Mouse (Mus musculus) C2C12 (cell line): ENCODE results near the gene Gm21970. TPM values are rescaled to one million over a fixed set of nuclear protein-coding genes. Genes with fewer than 3 reads are reported as not detected.

Experiments
- H3K27me3 ChIP-seq: one replicate; pipeline ENCODE4 v1.6.1; 2011; ENCODE audit not compliant: control insufficient read depth, insufficient read depth, insufficient read length
- H3K36me3 ChIP-seq: one replicate; pipeline ENCODE4 v1.6.1; 2011; ENCODE audit not compliant: control insufficient read depth, insufficient read depth
- H3K4me3 ChIP-seq: one replicate; pipeline ENCODE4 v1.5.1; 2011; ENCODE audit warnings: mild to moderate bottlenecking, control low read depth; ENCODE audit not compliant: poor library complexity, insufficient read depth, severe bottlenecking
- H3K79me2 ChIP-seq: one replicate; pipeline ENCODE4 v1.6.1; 2011; ENCODE audit not compliant: control insufficient read depth, insufficient read depth
- H3K79me3 ChIP-seq: one replicate; pipeline ENCODE4 v1.6.1; 2011; ENCODE audit warnings: low read depth, control low read depth
- H3ac ChIP-seq: one replicate; pipeline ENCODE3; 2011; ENCODE audit warnings: low read depth; ENCODE audit not compliant: control insufficient read depth, insufficient read length
- CEBPB ChIP-seq: IDR thresholded peaks from one replicate; pipeline ENCODE4 v1.6.1; 2011; ENCODE audit warnings: low read depth, mild to moderate bottlenecking, control low read depth, moderate library complexity
- CTCF ChIP-seq: IDR thresholded peaks from one replicate; pipeline ENCODE4 v1.5.1; 2011; ENCODE audit not compliant: control insufficient read depth, insufficient read depth, insufficient read length
- FOSL1 ChIP-seq: IDR thresholded peaks from one replicate; pipeline ENCODE4 v1.8.0; 2011; ENCODE audit warnings: mild to moderate bottlenecking, low read length; ENCODE audit not compliant: poor library complexity, insufficient read depth, severe bottlenecking
- MAX ChIP-seq: IDR thresholded peaks from one replicate; pipeline ENCODE4 v1.6.1; 2011; ENCODE audit warnings: mild to moderate bottlenecking, control low read depth
- MYOD1 ChIP-seq: IDR thresholded peaks from one replicate; pipeline ENCODE4 v1.6.1; 2011; ENCODE audit warnings: low read depth; ENCODE audit not compliant: control insufficient read depth, insufficient read length
- MYOG ChIP-seq: IDR thresholded peaks from one replicate; pipeline ENCODE4 v1.6.1; 2011; ENCODE audit not compliant: control insufficient read depth, insufficient read length; ENCODE audit errors: extremely low read depth
- USF1 ChIP-seq: IDR thresholded peaks from one replicate; pipeline ENCODE4 v1.6.1; 2011; ENCODE audit warnings: low read depth, mild to moderate bottlenecking, control low read depth, moderate library complexity
- polyA plus RNA-seq: library from polyadenylated mRNA; unstranded; fragments of >200 nt; fragmentation: generic; extraction: Trizol; gene quantifications from one replicate; pipeline ENCODE4 v1.2.1, GENCODE M21; 2012; ENCODE audit warnings: missing spikeins

Gm21970 gene
- polyA plus RNA-seq, 1 experiment, result not detected

DNA sequence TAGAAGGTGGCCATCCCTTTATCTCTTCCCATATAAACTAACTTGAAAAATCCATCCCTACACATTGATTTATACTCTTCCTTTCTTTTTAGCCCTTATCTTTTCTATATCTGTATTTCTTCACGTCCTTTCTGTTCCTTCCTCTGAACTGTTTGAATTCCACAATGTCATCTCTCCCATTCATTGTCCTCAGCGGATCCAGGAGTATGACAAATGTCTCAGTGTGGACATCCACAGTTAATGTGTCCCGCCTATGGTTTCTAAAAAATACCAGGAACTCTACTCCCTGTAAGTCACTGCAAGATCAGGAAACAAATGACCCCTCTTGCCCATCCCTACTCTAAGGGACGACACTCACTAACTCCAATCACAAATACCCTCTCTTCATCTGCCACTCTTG, 7.3 kb upstream of the Gm21970 start:
- Histone ChIP-seq H3K79me2 (no peaks in the 10 kb centered on the region), H3K27me3 (no peaks in the 10 kb centered on the region), H3K36me3 (peaks cover 34% of the 10 kb centered on the region), H3K79me3 (peaks cover under 1% of the 10 kb centered on the region), H3K4me3 (no peak overlapping the region), H3ac (no peak overlapping the region)
- no peak for TF ChIP-seq FOSL1
- no peak for TF ChIP-seq CEBPB
- no peak for TF ChIP-seq CTCF
- TF ChIP-seq MYOD1, result no peak
- no peak for TF ChIP-seq MYOG
- TF ChIP-seq USF1, result no peak
- TF ChIP-seq MAX, result no peak

GRCm38 (mm10) chr16:91385621-91386020, 5.9 kb upstream of the Gm21970 start:
- TF ChIP-seq CTCF (no peak), USF1 (no peak), CEBPB (no peak), MYOD1 (no peak), MYOG (no peak)
- peaks cover 35% of the 10 kb centered on the region for H3K36me3 ChIP-seq
- no peak overlapping the region for H3K4me3 ChIP-seq
- no peaks in the 10 kb centered on the region for H3K79me3 ChIP-seq
- H3ac ChIP-seq, result no peak overlapping the region
- no peaks in the 10 kb centered on the region for H3K27me3 ChIP-seq
- H3K79me2 ChIP-seq, result no peaks in the 10 kb centered on the region

DNA sequence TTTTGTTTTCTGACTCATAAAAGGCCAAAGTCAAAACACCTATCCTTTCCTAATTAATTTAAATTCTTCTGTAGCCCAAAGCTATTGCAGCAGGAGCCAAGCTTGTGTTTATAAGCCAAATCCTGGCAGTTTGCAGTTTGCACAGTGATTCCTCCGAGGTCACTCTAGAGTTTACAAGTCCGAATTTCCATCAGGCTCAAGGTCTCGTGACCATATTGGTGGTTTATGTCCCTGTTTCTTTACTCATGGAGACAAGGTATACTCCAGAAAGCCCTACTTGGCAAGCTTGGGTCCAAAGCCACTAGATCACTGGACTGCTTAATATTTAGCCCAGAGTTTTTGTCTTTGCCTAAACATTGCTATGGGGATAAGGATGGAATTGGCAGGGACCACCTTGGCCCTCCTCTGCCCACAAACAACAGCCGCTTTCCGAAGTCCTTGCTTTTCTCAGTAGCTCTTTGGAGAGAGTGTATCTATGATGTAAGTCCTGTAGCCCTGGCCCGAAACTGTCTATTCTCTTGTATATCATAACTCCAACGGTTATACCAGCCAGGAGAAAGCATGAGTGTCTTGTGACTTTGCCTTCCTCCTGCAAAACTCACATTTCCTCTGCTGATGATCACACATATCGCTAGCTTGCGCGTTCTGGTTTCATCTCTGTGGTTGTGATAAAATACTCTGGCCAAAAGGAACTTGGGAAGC, 5.0 kb upstream of the Gm21970 start:
- TF ChIP-seq MYOG, result no peak
- TF ChIP-seq FOSL1, result no peak
- no peak for TF ChIP-seq CEBPB
- TF ChIP-seq USF1, result no peak
- TF ChIP-seq MYOD1, result no peak
- no peak for TF ChIP-seq MAX
- no peak for TF ChIP-seq CTCF
- H3K27me3 ChIP-seq, result no peaks in the 10 kb centered on the region
- no peaks in the 10 kb centered on the region for H3K79me2 ChIP-seq
- H3K4me3 ChIP-seq, result no peak overlapping the region
- H3ac ChIP-seq, result no peak overlapping the region
- H3K79me3 ChIP-seq, result no peaks in the 10 kb centered on the region
- H3K36me3 ChIP-seq, result peaks cover 39% of the 10 kb centered on the region

DNA sequence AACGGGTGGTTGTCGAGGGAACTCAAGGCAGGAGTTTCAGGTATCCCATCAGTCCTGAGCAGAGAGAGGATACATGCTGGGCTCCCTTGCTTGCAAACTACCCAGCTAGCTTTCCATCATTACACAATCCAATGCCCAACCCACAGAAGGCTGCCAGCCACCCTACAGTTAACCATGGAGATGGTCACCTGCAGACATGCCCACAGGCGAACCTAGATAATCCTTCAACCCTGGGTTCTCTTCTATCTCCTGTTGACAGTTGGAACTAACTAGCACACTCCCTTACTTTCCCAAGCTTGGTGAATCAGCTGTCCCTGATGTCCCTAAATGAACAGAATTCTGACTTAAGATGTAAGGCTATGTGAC, 4.4 kb upstream of the Gm21970 start:
- Histone ChIP-seq H3K79me3 (no peaks in the 10 kb centered on the region), H3ac (no peak overlapping the region), H3K36me3 (peaks cover 44% of the 10 kb centered on the region), H3K27me3 (no peaks in the 10 kb centered on the region), H3K79me2 (no peaks in the 10 kb centered on the region), H3K4me3 (no peak overlapping the region)
- TF ChIP-seq USF1 (no peak), MAX (no peak), MYOD1 (no peak), CTCF (no peak), MYOG (no peak), CEBPB (no peak), FOSL1 (no peak)

- H3K36me3 ChIP-seq, result peaks cover 55% of the 10 kb centered on the region
- TF ChIP-seq MAX (no peak), CEBPB (no peak), CTCF (no peak), MYOG (no peak), MYOD1 (no peak), USF1 (no peak), FOSL1 (no peak)
- no peak overlapping the region for H3K4me3 ChIP-seq
Measured at GRCm38 (mm10) chr16:91390100-91390499, 1.4 kb upstream of the Gm21970 start.

DNA sequence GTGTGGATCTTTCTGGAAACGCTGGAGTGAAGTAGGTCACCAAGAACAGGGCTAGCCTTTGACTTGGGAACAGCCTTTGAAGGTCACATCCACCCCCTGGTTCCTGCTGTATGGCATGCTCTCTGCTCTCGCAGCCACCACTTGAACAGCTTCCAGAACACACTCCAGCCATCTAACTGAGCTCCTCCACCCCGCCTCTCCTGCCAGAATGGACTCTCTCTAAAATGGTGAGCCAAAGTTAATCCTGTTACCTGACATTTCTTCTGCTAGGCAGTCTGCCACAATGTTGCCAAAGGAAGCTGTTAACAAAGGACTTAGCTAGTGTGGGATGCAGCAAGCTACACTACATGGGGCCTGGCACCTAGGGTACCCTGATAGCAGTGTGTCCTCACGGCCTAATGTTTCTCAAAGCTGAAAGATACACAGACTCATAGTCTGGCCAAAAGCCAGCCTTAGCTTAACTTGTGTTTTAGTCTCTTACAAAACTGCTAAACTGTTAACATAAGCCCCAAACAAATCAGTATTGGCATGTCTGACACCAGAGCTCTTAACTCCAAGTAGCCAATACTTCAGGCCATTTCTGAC, 3.4 kb downstream of the Gm21970 start:
- Histone ChIP-seq H3K79me3 (no peaks in the 10 kb centered on the region), H3ac (no peak overlapping the region), H3K36me3 (peaks cover 30% of the 10 kb centered on the region), H3K27me3 (no peaks in the 10 kb centered on the region), H3K79me2 (no peaks in the 10 kb centered on the region), H3K4me3 (no peak overlapping the region)
- no peak for TF ChIP-seq CTCF
- TF ChIP-seq MYOG, result no peak
- no peak for TF ChIP-seq CEBPB
- no peak for TF ChIP-seq MAX
- no peak for TF ChIP-seq FOSL1
- no peak for TF ChIP-seq USF1
- TF ChIP-seq MYOD1, result no peak

More at GRCm38 (mm10) chr16:91390100-91390499, 1.4 kb upstream of the Gm21970 start:
- Histone ChIP-seq H3ac (no peak overlapping the region), H3K79me2 (no peaks in the 10 kb centered on the region), H3K27me3 (no peaks in the 10 kb centered on the region), H3K79me3 (no peaks in the 10 kb centered on the region)
